Mouse (Mus musculus) heart, adult 8-10 months (tissue): ENCODE measurements at regions not wholly inside any gene's neighbourhood (a gene's known extent, or its start where the extent isn't known, plus 50 kb on each side); places are given as distances from the start of the nearest gene placed in this dataset.
A peak's percentile ranks its signal among the peaks of the same experiment; 100 is the strongest.

Experiments
- DNase-seq: peaks from one replicate; pipeline ENCODE4 v3.0.0; 2022; ENCODE audit warnings: low spot score

DNA sequence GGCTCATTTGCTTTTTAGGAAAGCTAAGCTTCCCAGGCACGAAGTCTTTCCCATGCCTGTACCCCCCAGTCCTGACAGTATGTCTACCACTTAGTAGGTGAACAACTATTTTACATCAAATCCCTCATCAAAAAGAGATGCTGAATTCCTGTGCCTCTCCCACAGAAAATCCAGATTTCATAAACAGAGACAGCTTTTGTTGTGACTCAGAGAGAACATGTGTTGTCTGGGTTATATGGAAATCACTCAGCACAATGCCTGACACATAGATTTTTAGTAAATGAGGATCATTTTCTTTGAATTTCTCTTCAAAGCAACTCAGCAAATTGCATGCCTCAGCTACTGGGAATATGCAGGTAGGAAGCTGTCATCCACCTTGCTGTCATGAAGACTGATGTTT is 193.5 kb downstream of the Usp46 start:
- DNase-seq: no peak

DNA sequence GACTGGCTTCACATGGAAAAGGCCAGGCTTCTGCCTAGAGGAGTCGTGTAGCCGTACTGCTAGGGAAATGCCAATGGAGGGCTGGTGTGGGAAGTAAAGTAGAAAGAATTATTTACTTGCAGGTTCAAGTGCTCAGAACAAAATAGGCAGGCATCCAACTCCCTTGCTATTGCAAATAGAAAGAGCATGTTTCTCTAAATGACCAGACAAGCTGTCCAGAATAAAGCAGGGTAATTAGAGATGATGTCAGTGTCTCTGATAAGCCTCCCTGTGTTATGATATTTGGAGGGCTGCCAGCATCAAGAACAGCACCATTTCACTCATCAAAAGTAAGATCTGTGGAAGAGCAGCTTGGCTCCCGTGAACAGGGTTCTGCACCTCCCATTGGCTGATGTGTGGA is 192.4 kb downstream of the Usp46 start:
- peak; percentile 19 for DNase-seq

- no peak for DNase-seq
Observed at GRCm38 (mm10) chr5:73880936-73881335, 187.3 kb downstream of the Usp46 start.

DNA sequence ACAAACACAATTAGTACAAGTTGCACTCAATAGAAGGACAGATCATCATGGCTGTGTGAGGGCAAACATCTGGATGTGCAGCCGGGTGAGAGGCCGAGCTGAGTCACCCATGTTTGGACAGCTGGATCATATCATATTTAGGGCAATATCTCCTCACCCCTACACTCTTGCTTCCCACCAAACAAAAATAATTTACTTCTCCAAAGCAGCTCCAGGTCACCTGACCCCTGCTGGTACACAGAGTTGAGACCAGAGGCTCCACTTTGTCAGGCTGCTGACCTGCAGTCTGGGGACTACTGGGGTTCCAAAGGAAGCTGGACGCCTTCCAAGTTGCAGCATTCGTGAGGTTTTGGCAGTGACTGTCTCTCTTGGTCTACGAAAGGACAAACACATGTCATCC is 186.3 kb downstream of the Usp46 start:
- peak; percentile 76 for DNase-seq

- no peak for DNase-seq
Observed at GRCm38 (mm10) chr5:73884998-73885397, 183.2 kb downstream of the Usp46 start.

DNA sequence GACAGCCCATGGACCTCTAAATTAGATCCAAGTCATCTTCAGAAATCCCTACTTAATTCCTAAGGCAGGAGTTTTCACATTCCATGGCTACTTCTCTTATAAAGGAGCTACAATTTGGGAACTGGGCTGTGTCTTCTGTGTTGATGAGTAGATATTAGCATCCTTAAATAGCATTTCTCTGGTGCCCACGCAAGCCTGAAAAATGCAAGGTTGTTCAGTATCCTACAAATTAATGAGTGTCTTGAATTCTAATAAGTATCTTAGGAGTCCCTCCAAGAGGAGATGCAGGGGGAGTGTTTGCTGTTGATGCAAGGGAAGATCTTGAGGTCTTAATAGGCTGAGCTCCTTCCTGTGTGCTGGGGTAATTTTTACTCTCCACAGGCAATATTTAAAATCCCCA is 182.5 kb downstream of the Usp46 start:
- DNase-seq: no peak

DNA sequence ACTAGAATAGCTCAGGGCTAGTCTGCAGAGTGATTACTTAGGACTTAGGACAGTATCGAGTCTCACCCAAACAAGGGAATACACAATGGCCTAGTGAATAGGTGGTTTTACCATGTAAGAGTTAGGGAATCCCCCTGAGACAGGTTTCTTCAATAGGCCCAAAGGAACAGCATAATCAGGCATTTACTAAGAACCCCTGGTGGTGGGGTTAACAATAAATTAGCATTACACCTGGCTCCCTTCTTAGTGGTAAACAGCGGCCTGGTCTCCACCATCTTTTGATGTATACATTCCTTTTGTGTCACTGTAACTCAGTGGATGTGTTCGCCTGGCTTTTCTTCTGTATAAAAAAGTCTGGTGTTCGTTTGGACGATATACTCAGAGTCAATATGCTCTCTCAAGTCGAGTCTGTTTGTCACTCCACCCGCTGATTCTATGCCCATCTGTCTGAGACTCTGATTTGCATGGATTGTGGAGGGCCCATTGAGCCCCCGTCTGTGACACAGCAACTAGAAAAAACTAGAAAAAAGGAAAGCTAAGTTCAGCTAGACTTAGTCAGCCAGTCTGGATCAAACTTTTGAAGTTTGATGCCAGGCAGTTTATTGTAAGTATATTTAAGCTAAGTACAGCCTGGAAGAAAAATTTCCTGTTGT is 180.8 kb downstream of the Usp46 start:
- DNase-seq: no peak

- DNase-seq: no peak
Observed at GRCm38 (mm10) chr5:73888391-73888790, 179.8 kb downstream of the Usp46 start.

- DNase-seq: no peak
Observed at GRCm38 (mm10) chr5:73889342-73889741, 178.9 kb downstream of the Usp46 start.

DNA sequence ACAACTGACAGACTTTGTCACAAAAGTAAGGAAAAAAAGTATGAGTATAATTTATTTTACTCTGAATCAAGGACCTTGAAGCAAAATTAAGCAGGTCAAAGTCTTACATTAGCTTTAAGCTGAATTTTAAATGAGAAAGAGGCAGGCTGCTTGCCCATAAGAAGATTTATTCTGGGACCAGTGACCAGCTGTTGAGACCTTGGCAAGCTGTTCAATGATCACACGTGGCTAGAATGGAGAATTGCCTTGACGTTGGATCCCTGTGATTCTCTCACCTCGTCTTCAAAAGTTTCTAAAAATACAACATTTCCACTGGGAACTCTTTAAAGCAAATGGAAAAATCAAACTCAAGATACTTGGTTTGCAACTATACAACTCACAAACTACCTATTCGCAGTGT is 177.3 kb downstream of the Usp46 start:
- no peak for DNase-seq

DNA sequence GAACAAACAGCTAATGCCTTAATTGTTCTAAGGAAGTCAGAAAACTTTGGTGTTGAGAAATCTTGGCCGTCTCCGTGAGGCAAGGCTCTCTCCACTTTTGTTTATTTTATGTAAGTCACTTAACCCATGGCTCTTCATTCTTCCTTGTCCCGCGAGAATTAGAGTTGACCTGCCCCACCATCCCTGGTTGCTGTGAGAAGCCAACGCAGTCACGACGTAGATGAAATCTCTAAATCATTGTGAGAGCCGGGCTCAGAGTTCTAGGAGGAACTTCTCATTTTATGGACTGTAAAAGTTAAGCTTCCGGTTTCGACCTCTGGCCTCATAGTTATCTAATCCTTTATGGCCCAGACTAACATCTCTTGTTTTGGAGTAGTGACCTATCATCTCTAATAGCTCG is 176.6 kb downstream of the Usp46 start:
- DNase-seq: no peak

DNA sequence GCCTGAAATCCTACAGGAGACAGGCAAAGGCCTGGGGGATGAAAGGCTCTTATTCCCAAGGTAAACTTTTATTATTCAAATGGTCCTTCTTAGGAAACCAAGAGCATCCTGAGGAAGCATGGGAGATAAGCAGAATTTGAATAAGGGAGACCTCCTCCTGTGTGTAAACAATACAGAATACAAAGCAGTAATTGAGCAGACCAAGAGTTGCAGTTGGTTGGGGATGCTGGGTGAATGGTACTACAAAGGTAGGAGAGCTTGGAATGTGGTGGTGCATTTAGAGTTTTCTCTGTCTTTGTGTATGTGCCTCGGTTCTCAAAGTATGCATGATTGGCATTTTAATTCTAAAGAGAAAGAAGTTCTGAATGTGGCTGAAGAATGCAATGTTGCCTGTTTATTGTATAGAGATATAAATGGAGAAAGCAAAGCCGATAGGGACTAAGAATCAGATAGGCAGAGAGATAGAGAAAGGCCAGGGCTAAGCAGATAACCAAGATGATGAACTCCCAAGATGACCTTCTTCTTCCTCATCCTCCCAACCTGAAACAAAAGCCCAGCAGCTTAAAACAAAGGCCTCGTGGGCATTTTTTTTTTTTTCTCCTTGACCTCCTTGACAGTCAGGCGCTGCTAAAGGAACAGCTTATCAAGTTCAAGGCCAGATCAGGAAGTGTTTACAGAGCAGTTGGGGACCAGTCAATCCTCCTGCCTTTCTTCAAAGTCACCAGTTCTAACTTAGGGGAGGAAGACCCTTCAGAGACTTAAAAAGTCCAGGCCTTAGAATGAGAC is 175.6 kb downstream of the Usp46 start:
- DNase-seq: no peak

- DNase-seq: no peak
Observed at GRCm38 (mm10) chr5:73895186-73895585, 173.0 kb downstream of the Usp46 start.

- DNase-seq: no peak
Observed at GRCm38 (mm10) chr5:73896785-73897184, 171.4 kb downstream of the Usp46 start.

DNA sequence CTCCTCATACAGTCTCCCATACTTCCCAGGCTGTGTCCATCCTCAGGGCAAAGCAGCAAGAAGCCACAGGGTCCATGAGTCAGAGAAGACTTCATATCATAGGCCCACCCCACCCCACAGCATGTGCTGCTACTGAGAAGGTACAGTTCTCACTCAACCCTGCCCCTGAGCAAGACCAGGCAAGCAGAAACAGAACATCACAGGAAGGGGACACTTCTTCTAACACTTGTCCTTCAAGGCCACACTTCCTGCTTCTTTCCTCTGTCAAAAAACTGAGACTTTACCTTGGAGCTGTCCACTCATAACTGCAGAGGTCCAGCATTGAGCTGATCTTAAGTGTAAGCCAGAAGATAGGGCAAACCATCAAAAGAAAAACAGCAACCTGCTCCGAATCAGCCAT is 166.6 kb downstream of the Usp46 start:
- no peak for DNase-seq

- no peak for DNase-seq
Observed at GRCm38 (mm10) chr5:73902470-73903218, 165.6 kb downstream of the Usp46 start.

GRCm38 (mm10) chr5:73903219-73903570 is 165.0 kb downstream of the Usp46 start:
- DNase-seq: no peak

GRCm38 (mm10) chr5:73904146-73904811 is 164.0 kb downstream of the Usp46 start:
- no peak for DNase-seq

DNA sequence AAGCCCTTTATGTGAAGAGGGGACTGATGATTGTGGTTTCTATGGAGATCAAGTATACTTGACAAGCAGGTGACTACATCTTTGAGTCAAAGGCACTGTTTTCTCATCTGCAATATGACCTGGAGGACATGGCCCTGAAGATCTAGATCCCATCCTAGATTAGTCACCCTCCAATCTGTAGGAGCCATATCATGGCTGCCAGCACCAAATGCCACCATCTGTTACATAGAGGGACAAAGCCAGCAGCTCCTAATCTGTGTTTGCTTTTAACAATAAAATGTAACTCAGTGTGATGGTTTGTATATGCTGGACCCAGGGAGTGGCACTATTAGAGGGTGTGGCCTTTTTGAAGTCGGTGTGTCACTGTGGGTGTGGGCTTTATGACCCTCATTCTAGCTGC is 156.1 kb downstream of the Usp46 start:
- DNase-seq: no peak

DNA sequence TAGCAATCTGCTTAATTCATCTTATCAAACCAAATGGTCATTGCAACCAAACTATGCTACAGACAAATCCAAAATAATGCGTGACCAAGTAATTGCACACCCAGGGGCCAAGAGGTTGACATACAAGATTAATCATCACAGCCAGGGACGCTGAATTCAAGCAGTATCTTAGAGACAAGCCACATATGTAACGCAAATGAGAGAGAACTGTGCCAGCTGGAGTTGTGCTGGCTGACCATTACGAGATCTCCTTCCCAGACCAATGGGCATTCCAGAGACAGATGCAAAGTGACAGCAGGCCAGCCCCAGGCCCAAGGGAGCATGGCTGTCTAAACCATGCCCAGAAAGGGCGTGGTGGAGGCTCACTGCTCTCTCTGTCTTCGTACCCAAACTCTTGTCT is 155.1 kb downstream of the Usp46 start:
- DNase-seq: no peak

DNA sequence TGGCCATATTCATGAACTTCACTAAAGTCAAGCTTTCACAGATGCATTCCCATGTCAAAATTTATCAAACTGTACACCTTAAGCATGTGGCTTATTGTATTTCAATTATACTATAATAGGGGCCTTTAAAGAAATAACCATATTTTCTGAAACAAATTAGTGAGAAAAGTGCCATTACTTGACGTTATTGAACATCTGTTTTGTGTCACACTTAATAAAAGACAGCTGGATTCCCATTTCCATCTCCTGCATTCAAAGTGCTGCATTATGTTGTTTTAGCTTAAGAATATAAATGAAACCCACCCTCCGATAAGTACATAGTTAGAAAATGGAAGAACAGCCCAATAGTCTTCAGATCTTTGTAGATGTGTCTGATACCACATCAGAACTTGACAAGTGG is 150.2 kb downstream of the Usp46 start:
- no peak for DNase-seq

DNA sequence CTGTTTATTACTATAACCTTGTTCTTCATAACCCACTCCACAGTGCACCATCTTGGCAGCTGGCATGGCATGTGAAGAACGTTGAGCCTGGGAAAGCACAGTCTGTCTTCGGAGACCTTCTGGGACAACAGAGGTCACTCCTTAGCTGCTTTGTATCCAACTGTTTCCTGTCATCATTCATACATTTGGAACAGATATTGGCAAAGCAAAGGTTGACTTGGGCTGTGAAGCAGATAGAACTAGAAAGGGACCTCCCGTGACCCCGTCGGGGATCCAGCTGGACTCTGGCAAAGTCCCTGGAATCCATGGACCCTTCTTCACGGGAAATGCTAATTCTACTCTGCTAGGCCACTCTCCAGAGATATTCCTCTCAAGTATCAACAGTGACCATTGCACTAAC is 148.3 kb downstream of the Usp46 start:
- peak; percentile 61 for DNase-seq
